ENCODE assay signal across 8 mouse cellular contexts in the genomic region with DNA sequence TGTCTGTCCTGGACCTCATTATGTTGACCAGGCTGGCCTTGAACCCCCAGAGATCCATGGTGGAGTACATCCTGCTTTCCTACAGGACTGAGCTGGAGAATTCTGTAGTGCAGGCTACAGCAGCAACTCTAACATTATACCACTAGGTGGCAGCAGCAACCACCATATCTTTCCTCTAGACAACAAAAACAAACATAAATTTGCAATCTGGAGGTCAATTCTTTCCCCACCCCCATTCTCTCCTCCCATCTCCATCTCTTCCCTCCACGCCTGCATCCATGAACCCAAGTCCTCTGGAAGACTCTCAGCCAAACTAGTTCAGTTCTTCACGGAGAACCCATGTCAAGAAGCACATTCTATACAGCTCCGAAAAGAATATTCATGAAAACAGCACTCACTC. TPM values are rescaled to one million over a fixed set of nuclear protein-coding genes. Genes with fewer than 3 reads are reported as not detected.
DNase-seq lines count a peak whose midpoint lies in the region; ATAC-seq and TF ChIP-seq lines count a peak whose summit lies in the region.

No protein-coding gene starts in this region.

- peak in 1 of 2 experiments; percentile 27 for DNase-seq in layer of hippocampus, adult 2 months (ENCODE audit: low spot score in 2 of 2)
- DNase-seq in layer of hippocampus, adult 9-10 months (ENCODE audit: low spot score): no peak
- DNase-seq in MEL (ENCODE audit: low read depth, low spot score): peak; percentile 86
- peak; percentile 81 for DNase-seq in embryo, embryonic 10.5 days (ENCODE audit: low spot score)
- peak; percentile 69 for DNase-seq in heart, postnatal 0 days (ENCODE audit: low spot score)
- DNase-seq in kidney, postnatal 4 days: peak; percentile 43 to 56
- DNase-seq in c-Kit-positive CD71-positive TER-119-positive erythroid progenitor cells, embryonic 14.5 days (ENCODE audit: low spot score): no peak

- H3K9me3 ChIP-seq in MEL (replicated peaks; ENCODE audit: insufficient read depth, low read length): no peaks in the 10 kb centered on the region
- no peaks in the 10 kb centered on the region for H3K9me3 ChIP-seq in heart, postnatal 0 days (replicated peaks; ENCODE audit: control insufficient read depth, low read length)
- H3K9me3 ChIP-seq in midbrain, embryonic 15.5 days: no peaks in the 10 kb centered on the region

- H3K4me2 ChIP-seq in heart, postnatal 0 days (ENCODE audit: low read depth, low read length): peak overlapping the region; percentile 36
- H3K4me2 ChIP-seq in midbrain, embryonic 15.5 days: peak overlapping the region; percentile 26; the same call in 1 of the 2 replicates

- TF ChIP-seq POLR2A in MEL (IDR thresholded peaks at IDR 0.05; ENCODE audit: control insufficient read depth in 1 of 2, insufficient read depth in 1 of 2, low read depth in 1 of 2, low read length in 2 of 2, poor library complexity in 1 of 2): no peak

- peak; percentile 44; the same call in 1 of the 2 replicates for ATAC-seq in heart, postnatal 0 days (ENCODE audit: insufficient read depth, low read depth)
- ATAC-seq in midbrain, embryonic 15.5 days (replicated peaks): peak; percentile 48; the same call in 1 of the 2 replicates

- H3K4me1 ChIP-seq in MEL (ENCODE audit: control insufficient read depth in 1 of 2, insufficient read depth in 2 of 2, low read length in 2 of 2): peaks cover 8 to 9% of the 10 kb centered on the region in 2 experiments; a peak in 3 of 4 replicates
- H3K4me1 ChIP-seq in heart, postnatal 0 days (ENCODE audit: control insufficient read depth, insufficient read depth): no peaks in the 10 kb centered on the region; the same call in 1 of the 2 replicates
- H3K4me1 ChIP-seq in midbrain, embryonic 15.5 days: peaks cover 6% of the 10 kb centered on the region

- TF ChIP-seq CTCF in layer of hippocampus, adult 2 months (conservative IDR thresholded peaks at IDR 0.05): peak; percentile 84
- TF ChIP-seq CTCF in MEL (IDR thresholded peaks at IDR 0.05 in 2 of 3, conservative IDR thresholded peaks at IDR 0.05 in 1 of 3; ENCODE audit: control insufficient read depth in 1 of 3, insufficient read depth in 1 of 3, low read depth in 2 of 3, low read length in 3 of 3, poor library complexity in 1 of 3, severe bottlenecking in 1 of 3): peak; percentile 55 to 86 (median 81)
- peak; percentile 67 for TF ChIP-seq CTCF in heart, postnatal 0 days (IDR thresholded peaks at IDR 0.05; ENCODE audit: low read depth)

- H3K9ac ChIP-seq in MEL (ENCODE audit: control insufficient read depth, low read depth, low read length, poor library complexity, severe bottlenecking): no peak overlapping the region
- no peak overlapping the region for H3K9ac ChIP-seq in heart, postnatal 0 days (replicated peaks; ENCODE audit: low read depth, low read length)
- H3K9ac ChIP-seq in midbrain, embryonic 15.5 days: no peak overlapping the region

- peaks cover 0 to 6% of the 10 kb centered on the region in 2 experiments; a peak in 2 of 4 replicates for H3K36me3 ChIP-seq in MEL (ENCODE audit: control insufficient read depth in 1 of 2, insufficient read depth in 2 of 2, low read length in 2 of 2)
- no peaks in the 10 kb centered on the region for H3K36me3 ChIP-seq in heart, postnatal 0 days (replicated peaks; ENCODE audit: control insufficient read depth, insufficient read depth, low read length)
- no peaks in the 10 kb centered on the region for H3K36me3 ChIP-seq in midbrain, embryonic 15.5 days (replicated peaks)

- 17% methylated on average over 3 of the region's 3 CpGs for WGBS in heart, postnatal 0 days
- 21% methylated on average over 3 of the region's 3 CpGs for WGBS in midbrain, embryonic 15.5 days

- TF ChIP-seq EP300 in MEL (IDR thresholded peaks at IDR 0.05; ENCODE audit: low read depth in 1 of 2, low read length in 2 of 2): no peak
- no peak for TF ChIP-seq EP300 in heart, postnatal 0 days (IDR thresholded peaks at IDR 0.05; ENCODE audit: low read depth)

- H3K27ac ChIP-seq in layer of hippocampus, adult 2 months: no peak overlapping the region
- H3K27ac ChIP-seq in MEL (ENCODE audit: control insufficient read depth, low read depth, low read length): no peak overlapping the region
- H3K27ac ChIP-seq in heart, postnatal 0 days (ENCODE audit: low read depth): no peak overlapping the region
- no peak overlapping the region for H3K27ac ChIP-seq in midbrain, embryonic 15.5 days

- no peaks in the 10 kb centered on the region for H3K79me2 ChIP-seq in MEL (ENCODE audit: control insufficient read depth, insufficient read depth, low read length, poor library complexity)

- no peak overlapping the region for H3K4me3 ChIP-seq in layer of hippocampus, adult 2 months
- peak overlapping the region; percentile 34 to 36 for H3K4me3 ChIP-seq in MEL (ENCODE audit: control insufficient read depth in 1 of 2, insufficient read depth in 1 of 2, low read depth in 2 of 2, low read length in 2 of 2)
- no peak overlapping the region for H3K4me3 ChIP-seq in heart, postnatal 0 days (ENCODE audit: low read depth, low read length)
- no peak overlapping the region for H3K4me3 ChIP-seq in midbrain, embryonic 15.5 days

- no peaks in the 10 kb centered on the region for H3K27me3 ChIP-seq in MEL (ENCODE audit: control insufficient read depth in 1 of 2, insufficient read depth in 2 of 2, low read length in 2 of 2)
- H3K27me3 ChIP-seq in heart, postnatal 0 days (ENCODE audit: control insufficient read depth, insufficient read depth, low read length): no peaks in the 10 kb centered on the region
- no peaks in the 10 kb centered on the region for H3K27me3 ChIP-seq in midbrain, embryonic 15.5 days (replicated peaks)

- TF ChIP-seq RAD21 in MEL (IDR thresholded peaks at IDR 0.05; ENCODE audit: low read depth, low read length): peak; percentile 75

TF ChIP-seq in MEL, 35 proteins besides CTCF, POLR2A, EP300 and RAD21:
- TF ChIP-seq MEF2A (IDR thresholded peaks at IDR 0.05; ENCODE audit: extremely low read depth, insufficient replicate concordance, low read depth, low read length, poor library complexity, severe bottlenecking): no peak
- TF ChIP-seq TCF12 (IDR thresholded peaks at IDR 0.05; ENCODE audit: low read depth, low read length): 0 out of 2 replicates have a peak, but pooled peaks have one; percentile 9
- no peak for TF ChIP-seq USF1 (IDR thresholded peaks at IDR 0.05; ENCODE audit: low read depth, low read length)
- 0 out of 2 replicates have a peak, but pooled peaks have one; percentile 25 for TF ChIP-seq MXI1 (IDR thresholded peaks at IDR 0.05; ENCODE audit: low read depth, low read length)
- TF ChIP-seq RCOR1 (IDR thresholded peaks at IDR 0.05; ENCODE audit: low read depth, low read length): peak; percentile 34; the same call in 1 of the 2 replicates
- peak; percentile 47 for TF ChIP-seq SIN3A (IDR thresholded peaks at IDR 0.05; ENCODE audit: low read length)
- TF ChIP-seq JUND (IDR thresholded peaks at IDR 0.05; ENCODE audit: low read depth, low read length): peak; percentile 23; the same call in 1 of the 2 replicates
- no peak for TF ChIP-seq NELFE (IDR thresholded peaks at IDR 0.05; ENCODE audit: low read depth, low read length)
- no peak for TF ChIP-seq POLR2AphosphoS5 (IDR thresholded peaks at IDR 0.05; ENCODE audit: borderline replicate concordance, low read depth, low read length)
- TF ChIP-seq SMC3 (IDR thresholded peaks at IDR 0.05; ENCODE audit: low read depth, low read length): peak; percentile 60
- 0 out of 2 replicates have a peak, but pooled peaks have one; percentile 29 for TF ChIP-seq MAFK (IDR thresholded peaks at IDR 0.05; ENCODE audit: borderline replicate concordance, low read depth, low read length)
- TF ChIP-seq ZC3H11A (IDR thresholded peaks at IDR 0.05; ENCODE audit: low read depth, low read length): peak; percentile 58
- TF ChIP-seq GATA1 (IDR thresholded peaks at IDR 0.05; ENCODE audit: low read depth, low read length): 0 out of 2 replicates have a peak, but pooled peaks have one; percentile 5
- no peak for TF ChIP-seq GABPA (IDR thresholded peaks at IDR 0.05; ENCODE audit: low read depth, low read length)
TF ChIP-seq in MEL: peak in this region for 9.

RNA-seq across cellular contexts. Expression of a gene that starts 12.6 kb away (rescaled TPM):
- total RNA-seq in layer of hippocampus, adult 2 months (2021): 10 to 100 TPM; 11.2 to 12.5 TPM
- total RNA-seq in MEL (2012; rRNA removed): 188 and 238 TPM in 2 replicates
- polyA plus RNA-seq in MEL (2012; ENCODE audit: insufficient read depth in 1 of 2, insufficient read length in 2 of 2, low read depth in 1 of 2, low replicate concordance in 2 of 2, missing spikeins in 1 of 2): 100 to 1,000 TPM in 1 of 2 experiments, 10 to 100 TPM in 1; 93.4 to 180 TPM
- 3.2 and 4.9 TPM in 2 replicates for total RNA-seq in heart, postnatal 0 days (2014; rRNA removed; ENCODE audit: low replicate concordance)
- polyA plus RNA-seq in heart, postnatal 0 days (2015; fragmentation: Nextera tagmentation; extraction: Ambion mirVana): 0.87 and 0.92 TPM in 2 replicates
- 2.6 and 3.0 TPM in 2 replicates for polyA plus RNA-seq in midbrain, embryonic 15.5 days (2015; fragmentation: Nextera tagmentation; extraction: Ambion mirVana)

RNA-seq across cellular contexts. Expression of a gene that starts 39.7 kb away (rescaled TPM):
- total RNA-seq in layer of hippocampus, adult 2 months (2021): 10 to 100 TPM; 19.5 to 21.8 TPM
- 9.0 and 9.1 TPM in 2 replicates for total RNA-seq in MEL (2012; rRNA removed)
- polyA plus RNA-seq in MEL (2012; ENCODE audit: insufficient read depth in 1 of 2, insufficient read length in 2 of 2, low read depth in 1 of 2, low replicate concordance in 2 of 2, missing spikeins in 1 of 2): 1 to 10 TPM in 1 of 2 experiments, not detected in 1; 9.9 TPM
- 16.6 and 20.4 TPM in 2 replicates for total RNA-seq in heart, postnatal 0 days (2014; rRNA removed; ENCODE audit: low replicate concordance)
- 3.6 and 3.7 TPM in 2 replicates for polyA plus RNA-seq in heart, postnatal 0 days (2015; fragmentation: Nextera tagmentation; extraction: Ambion mirVana)
- 14.1 and 14.6 TPM in 2 replicates for polyA plus RNA-seq in midbrain, embryonic 15.5 days (2015; fragmentation: Nextera tagmentation; extraction: Ambion mirVana)

Comparison
In these comparisons a context has a peak if more than half of its experiments do, and no peak if none do; other contexts are left out.
1. DNase-seq: peak in MEL (single experiment), embryo, embryonic 10.5 days (single experiment), heart, postnatal 0 days (single experiment) and kidney, postnatal 4 days (2 of 2); none in layer of hippocampus, adult 9-10 months (single experiment) and c-Kit-positive CD71-positive TER-119-positive erythroid progenitor cells, embryonic 14.5 days (single experiment).
2. H3K4me3 ChIP-seq: peak in MEL (2 of 2); none in layer of hippocampus, adult 2 months (single experiment), heart, postnatal 0 days (single experiment) and midbrain, embryonic 15.5 days (single experiment).
3. RNA of a gene that starts 12.6 kb away (total RNA-seq): 188 to 238 TPM in MEL; 11.2 to 12.5 TPM in layer of hippocampus, adult 2 months and 3.2 to 4.9 TPM in heart, postnatal 0 days; every median in the first group is over 10 times any median in the second.
4. Peak in every context shown above with its lines, with median percentiles within 50 percentile points of each other: CTCF ChIP-seq.